Mouse (Mus musculus): ENCODE measurements around the gene Micu1.

Micu1 gene

GRCm38 (mm10) chr10:59902606-59902990, 200.3 kb downstream of the Micu1 start:
- no peak for DNase-seq (ENCODE audit: low spot score)

DNA sequence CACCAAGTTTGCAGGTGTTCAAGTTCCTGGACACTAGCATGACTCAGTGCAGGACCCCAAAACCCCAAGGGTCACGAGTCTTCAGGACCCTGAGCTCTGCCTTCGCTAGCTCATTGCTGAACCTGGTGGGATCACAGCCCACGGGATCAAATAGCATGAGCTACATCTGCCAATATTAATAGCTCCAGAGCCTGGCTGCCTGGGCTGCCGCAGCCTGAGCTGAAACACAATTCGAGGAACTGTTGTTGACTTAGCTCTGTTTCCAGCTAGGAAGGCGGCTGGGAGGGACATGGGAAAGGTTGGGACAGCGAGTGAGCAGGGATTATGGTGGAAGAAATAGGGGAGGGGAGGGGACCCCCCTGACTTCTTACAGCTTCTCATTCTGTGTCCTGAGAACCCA, 200.9 kb downstream of the Micu1 start:
- DNase-seq (ENCODE audit: low spot score): no peak

DNA sequence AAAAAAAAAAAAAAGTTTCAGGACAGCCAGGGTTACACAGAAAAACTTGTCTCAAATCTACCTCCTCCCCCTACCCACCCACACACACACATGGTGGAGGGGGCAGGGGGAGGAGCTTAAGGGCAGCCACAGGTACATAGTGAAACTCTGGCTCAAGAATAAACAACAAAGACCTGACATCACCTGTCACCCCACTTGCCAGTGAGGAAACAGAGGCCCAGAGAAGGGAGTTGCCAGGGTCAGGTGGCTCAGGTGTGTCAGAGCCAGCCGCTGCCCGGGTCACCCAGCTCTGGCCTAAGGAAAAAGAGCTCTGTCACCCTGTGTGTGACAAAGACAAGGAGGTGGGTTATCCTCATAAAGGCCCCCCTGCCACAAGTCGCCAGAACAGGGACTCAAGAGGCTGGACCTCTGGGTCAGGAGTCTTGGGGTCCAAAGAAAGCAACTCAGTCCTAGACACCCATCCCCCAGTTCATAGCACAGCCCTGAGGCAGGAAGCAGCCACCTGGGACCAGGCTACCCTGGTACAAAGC, 204.9 kb downstream of the Micu1 start:
- DNase-seq (ENCODE audit: low spot score): no peak

- no peak for DNase-seq (ENCODE audit: low spot score)
Observed at GRCm38 (mm10) chr10:59907695-59908299, 205.5 kb downstream of the Micu1 start.

DNA sequence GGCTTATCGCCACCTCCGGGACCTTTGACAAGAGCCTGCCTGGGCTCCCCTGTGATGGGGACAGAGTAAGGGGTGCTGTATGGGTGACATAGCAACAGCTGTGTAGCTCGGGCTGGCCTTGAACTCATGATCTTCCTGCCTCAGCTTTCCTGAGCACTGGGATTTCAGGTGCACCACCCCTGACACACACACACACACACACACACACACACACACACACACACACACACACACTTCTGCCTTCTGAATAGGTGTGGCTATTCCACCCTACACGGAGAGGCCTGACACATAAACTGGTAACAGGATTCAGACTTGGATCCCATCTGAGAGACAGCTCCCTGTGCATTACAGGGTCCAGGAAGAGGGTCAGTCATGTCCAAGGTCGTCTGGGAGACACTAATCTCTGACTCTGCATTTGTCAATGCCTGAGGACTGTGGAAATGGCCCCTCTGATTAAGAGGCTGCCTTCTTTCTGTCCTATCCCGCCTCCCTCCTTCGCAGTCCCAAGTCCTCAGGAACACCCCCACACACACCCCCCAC, 206.6 kb downstream of the Micu1 start:
- no peak for DNase-seq (ENCODE audit: low spot score)

DNA sequence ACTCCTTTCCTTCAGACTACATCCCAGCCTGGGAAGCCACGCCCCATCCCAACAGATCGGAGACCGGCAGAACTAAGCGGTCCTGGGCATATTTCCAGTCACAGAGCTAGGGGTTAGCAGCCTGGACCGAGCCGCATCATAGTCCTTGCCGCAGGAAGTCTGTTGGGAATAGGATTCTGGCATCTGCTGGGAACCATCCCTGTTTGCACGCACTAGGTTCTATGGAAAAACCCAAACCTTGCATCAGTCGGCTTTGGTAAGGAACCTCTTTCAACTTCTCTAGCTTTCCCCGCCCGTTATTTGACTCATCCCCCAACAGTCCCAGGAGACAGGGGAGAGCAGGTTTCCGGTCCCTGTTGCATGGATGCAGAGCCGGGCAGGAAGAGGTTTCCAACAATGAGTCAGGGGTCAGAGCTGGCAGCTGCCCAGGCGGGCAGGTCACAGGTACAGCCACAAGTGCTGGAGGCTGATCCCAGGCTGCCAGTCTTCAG, 207.1 kb downstream of the Micu1 start:
- no peak for DNase-seq (ENCODE audit: low spot score)

DNA sequence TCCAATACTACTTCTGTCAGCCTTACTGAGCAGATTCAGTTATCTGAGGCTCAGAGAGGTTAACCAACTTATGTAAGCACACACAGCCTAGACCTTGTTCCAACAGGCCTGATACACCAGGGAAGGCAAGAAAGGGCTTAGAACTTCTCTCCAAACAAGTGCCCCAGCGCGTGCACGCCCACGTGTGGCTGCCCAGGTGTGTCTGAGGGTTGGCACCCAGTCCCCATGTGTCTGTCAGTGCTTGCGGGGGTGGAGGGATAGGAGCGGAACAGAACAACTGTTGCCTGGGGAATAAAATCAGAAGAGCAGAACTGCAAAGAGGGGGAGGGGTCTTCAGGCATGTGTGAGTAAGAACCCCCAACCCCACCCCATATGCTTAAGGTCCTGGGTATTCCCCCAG, 208.8 kb downstream of the Micu1 start:
- no peak for DNase-seq (ENCODE audit: low spot score)

GRCm38 (mm10) chr10:59911561-59912198, 209.4 kb downstream of the Micu1 start:
- no peak for DNase-seq (ENCODE audit: low spot score)

All from left cerebral cortex, adult 11 months (tissue).